Mouse (Mus musculus) liver, embryonic 13.5 days (tissue): ENCODE data around the gene Mmel1. TPM values are rescaled to one million over a fixed set of nuclear protein-coding genes. Genes with fewer than 3 reads are reported as not detected.

Experiments used
- ATAC-seq: fragments of 200-750 bp; cut with Nextera tagmentation; 2 replicates; pipeline ENCODE4 v1.8.0; 2017; ENCODE audit warnings: low read depth, mild to moderate bottlenecking, moderate number of reproducible peaks, moderate library complexity
- DNase-seq: peaks from one replicate; pipeline ENCODE4 v3.0.0; 2022
- H3K27ac ChIP-seq: fragments of 300-500 bp; sonication (generic); 2 replicates; pipeline ENCODE4 v1.5.1; 2015; ENCODE audit warnings: moderate library complexity, mild to moderate bottlenecking, inconsistent platforms
- H3K27me3 ChIP-seq: fragments of 300-500 bp; sonication (generic); 2 replicates; pipeline ENCODE4 v1.6.1; 2015; ENCODE audit warnings: mild to moderate bottlenecking, inconsistent platforms
- H3K36me3 ChIP-seq: fragments of 300-500 bp; sonication (generic); 2 replicates; pipeline ENCODE4 v1.6.1; 2015; ENCODE audit warnings: mild to moderate bottlenecking, inconsistent platforms
- H3K4me1 ChIP-seq: fragments of 300-500 bp; sonication (generic); replicated peaks from 2 replicates; pipeline ENCODE4 v1.6.1; 2015; ENCODE audit warnings: inconsistent platforms
- H3K4me2 ChIP-seq: fragments of 300-500 bp; sonication (generic); 2 replicates; pipeline ENCODE4 v1.6.1; 2015; ENCODE audit warnings: inconsistent platforms, mild to moderate bottlenecking, moderate library complexity
- H3K4me3 ChIP-seq: fragments of 300-500 bp; sonication (generic); replicated peaks from 2 replicates; pipeline ENCODE4 v1.5.1; 2015; ENCODE audit warnings: mild to moderate bottlenecking, inconsistent platforms
- H3K9ac ChIP-seq: fragments of 300-500 bp; sonication (generic); 2 replicates; pipeline ENCODE4 v1.6.1; 2015; ENCODE audit warnings: mild to moderate bottlenecking, inconsistent platforms
- H3K9me3 ChIP-seq: fragments of 300-500 bp; sonication (generic); replicated peaks from 2 replicates; pipeline ENCODE4 v1.6.1; 2016; ENCODE audit warnings: inconsistent platforms
- WGBS: fragments of 180-500 bp; shearing (Covaris S2); methylation state at CpG from one replicate; pipeline ENCODE4 v1.1.7; 2015; ENCODE audit not compliant: insufficient replicate concordance; 5-methylcytosine and 5-hydroxymethylcytosine counted together
- polyA plus RNA-seq: library from polyadenylated mRNA; unstranded; fragments of >200 nt; fragmentation: Nextera tagmentation; extraction: Ambion mirVana; gene quantifications from 2 replicates; pipeline ENCODE4 v1.2.1, GENCODE M21; 2015

Gene Mmel1
- polyA plus RNA-seq, 1 experiment from 2014 or later: 2.4 TPM

DNA sequence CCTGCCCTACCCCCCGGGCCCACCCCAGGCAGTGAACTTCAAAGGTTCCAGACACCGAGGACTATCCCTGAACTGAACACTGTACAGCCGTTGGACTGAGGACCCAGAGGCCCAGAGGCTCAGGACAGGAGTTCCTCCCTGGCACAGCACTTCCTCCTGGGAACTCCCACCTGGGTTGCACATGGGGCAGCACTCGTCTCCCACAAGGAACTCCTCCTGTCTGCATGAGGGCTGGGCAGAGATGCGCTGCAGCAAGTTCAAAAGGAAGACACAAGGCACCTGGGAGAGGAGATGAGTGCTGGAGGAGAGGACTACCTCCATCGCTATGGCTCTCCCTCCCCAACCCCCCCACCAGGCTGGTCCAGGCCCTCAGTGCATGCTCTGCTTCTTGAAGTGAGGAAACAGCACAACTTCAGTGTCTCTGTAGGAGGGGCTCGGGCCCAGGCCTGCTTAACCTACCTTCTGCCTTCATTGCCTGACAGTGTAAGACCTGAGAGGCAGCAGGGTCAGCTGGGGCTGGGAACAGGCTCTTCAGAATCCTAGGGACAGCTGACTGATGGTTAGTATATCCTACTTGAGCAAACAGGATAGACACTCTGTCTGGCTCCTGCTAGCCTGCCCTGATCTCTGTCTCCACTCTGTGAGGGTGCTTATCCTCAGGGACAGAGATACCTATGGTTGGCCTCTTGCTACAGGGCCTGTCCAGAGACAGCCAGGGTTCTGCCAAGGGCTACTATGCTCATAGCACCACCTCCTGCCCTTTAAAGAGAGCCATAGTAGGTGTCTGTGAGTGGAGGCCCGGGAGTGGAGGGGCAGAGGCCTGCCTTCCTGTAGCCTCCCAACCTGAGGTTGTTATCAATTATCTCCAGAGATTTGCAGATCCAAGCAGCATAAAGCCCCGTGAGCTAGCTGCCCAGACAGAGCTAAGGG is 57.8 kb downstream of the Mmel1 start:
- no peaks in the 10 kb centered on the region for H3K9me3 ChIP-seq
- 28% methylated on average over 9 of the region's 9 CpGs for WGBS
- DNase-seq (peak; percentile 50), ATAC-seq (peak; percentile 35)
- peak overlapping the region; percentile 93 for H3K4me2 ChIP-seq
- peak overlapping the region; percentile 97 for H3K9ac ChIP-seq
- H3K27me3 ChIP-seq: no peaks in the 10 kb centered on the region
- peaks cover 78% of the 10 kb centered on the region for H3K4me1 ChIP-seq
- H3K27ac ChIP-seq: peak overlapping the region; percentile 99
- H3K36me3 ChIP-seq: peaks cover 53% of the 10 kb centered on the region
- peak overlapping the region; percentile 75 for H3K4me3 ChIP-seq

- WGBS: 3% methylated on average over 5 of the region's 5 CpGs
- peak; percentile 49 for DNase-seq
- peak overlapping the region; percentile 97 for H3K9ac ChIP-seq
- peaks cover 46% of the 10 kb centered on the region for H3K36me3 ChIP-seq
- peak overlapping the region; percentile 75 for H3K4me3 ChIP-seq
- peak overlapping the region; percentile 99 for H3K27ac ChIP-seq
- peak overlapping the region; percentile 93 for H3K4me2 ChIP-seq
- H3K27me3 ChIP-seq: no peaks in the 10 kb centered on the region
- ATAC-seq: peak; percentile 71
- no peaks in the 10 kb centered on the region for H3K9me3 ChIP-seq
- H3K4me1 ChIP-seq: peaks cover 78% of the 10 kb centered on the region
Observed at GRCm38 (mm10) chr4:154927899-154928337, 58.5 kb downstream of the Mmel1 start.

DNA sequence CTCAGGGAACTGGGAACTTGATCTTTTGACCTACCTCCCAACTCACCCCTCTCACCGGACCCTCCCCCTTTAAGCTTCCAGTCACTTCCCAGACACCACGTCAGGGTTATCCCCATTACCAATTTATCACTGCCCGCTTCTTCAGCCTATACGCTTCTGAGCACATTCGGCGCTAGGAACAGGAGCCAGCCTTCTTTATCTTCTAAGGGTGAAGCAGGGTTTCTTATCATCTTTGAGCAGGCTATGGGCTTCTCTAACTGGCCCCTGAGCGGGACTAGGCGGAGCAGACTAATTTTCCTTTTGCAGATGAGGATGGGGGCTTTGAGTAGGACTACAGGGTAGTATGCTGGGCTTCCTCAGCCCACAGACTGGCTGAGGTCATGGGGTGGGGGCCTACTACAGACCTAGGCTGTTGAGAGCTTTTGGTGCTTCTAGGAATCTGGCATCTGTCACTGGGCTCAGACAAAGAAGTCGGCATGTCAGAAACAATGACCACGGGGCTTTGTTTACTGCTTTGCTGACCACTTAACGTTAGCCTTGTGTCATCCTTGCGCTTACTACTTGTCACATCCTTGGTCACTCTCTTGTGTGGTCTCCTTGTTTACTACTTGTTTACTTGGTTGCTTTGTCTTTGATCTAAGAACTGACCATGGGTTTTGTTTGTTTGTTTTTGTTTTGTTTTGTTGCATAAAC is 59.2 kb downstream of the Mmel1 start, which contains the start of gene Tnfrsf14:
Tnfrsf14 (minus strand) TSS at position 169 of the 693 bp plus-strand sequence.
- H3K36me3 ChIP-seq: peaks cover 40% of the 10 kb centered on the region
- no peaks in the 10 kb centered on the region for H3K27me3 ChIP-seq
- H3K9ac ChIP-seq: peak within 1 kb of the TSS; percentile 97
- ATAC-seq (peak; percentile 88), DNase-seq (peak; percentile 79)
- H3K27ac ChIP-seq: peak within 1 kb of the TSS; percentile 99
- H3K4me1 ChIP-seq: peaks cover 76% of the 10 kb centered on the region
- H3K4me3 ChIP-seq: peak within 1 kb of the TSS; percentile 75
- no peaks in the 10 kb centered on the region for H3K9me3 ChIP-seq
- 9% methylated on average over 12 of the region's 12 CpGs for WGBS
- peak within 1 kb of the TSS; percentile 93 for H3K4me2 ChIP-seq

GRCm38 (mm10) chr4:154929088-154929660 is 59.8 kb downstream of the Mmel1 start:
- 24% methylated on average over 12 of the region's 12 CpGs for WGBS
- peak overlapping the region; percentile 97 for H3K9ac ChIP-seq
- H3K9me3 ChIP-seq: no peaks in the 10 kb centered on the region
- peak overlapping the region; percentile 99 for H3K27ac ChIP-seq
- ATAC-seq (peak; percentile 81), DNase-seq (peak; percentile 64)
- peaks cover 34% of the 10 kb centered on the region for H3K36me3 ChIP-seq
- peak overlapping the region; percentile 93 for H3K4me2 ChIP-seq
- peak overlapping the region; percentile 75 for H3K4me3 ChIP-seq
- H3K27me3 ChIP-seq: no peaks in the 10 kb centered on the region
- H3K4me1 ChIP-seq: peaks cover 73% of the 10 kb centered on the region

GRCm38 (mm10) chr4:154933306-154933907 is 64.0 kb downstream of the Mmel1 start:
- Histone ChIP-seq H3K36me3 (no peaks in the 10 kb centered on the region), H3K27ac (peak overlapping the region; percentile 10; the same call in 1 of the 2 replicates), H3K4me3 (no peak overlapping the region), H3K9me3 (no peaks in the 10 kb centered on the region), H3K9ac (peak overlapping the region; percentile 8; the same call in 1 of the 2 replicates), H3K4me2 (no peak overlapping the region), H3K4me1 (peaks cover 43% of the 10 kb centered on the region), H3K27me3 (0 out of 2 replicates have a peak, but pooled peaks cover 3% of the 10 kb centered on the region)
- WGBS: 67% methylated on average over 13 of the region's 13 CpGs
- ATAC-seq (no peak), DNase-seq (no peak)

GRCm38 (mm10) chr4:154934800-154935199 is 65.4 kb downstream of the Mmel1 start:
- Histone ChIP-seq H3K9me3 (no peaks in the 10 kb centered on the region), H3K4me1 (peaks cover 29% of the 10 kb centered on the region), H3K4me3 (no peak overlapping the region), H3K27ac (no peak overlapping the region), H3K4me2 (no peak overlapping the region), H3K27me3 (0 out of 2 replicates have a peak, but pooled peaks cover 8% of the 10 kb centered on the region), H3K36me3 (no peaks in the 10 kb centered on the region), H3K9ac (no peak overlapping the region)
- ATAC-seq (no peak), DNase-seq (no peak)
- WGBS: 78% methylated on average over 2 of the region's 2 CpGs

- no peak overlapping the region for H3K4me3 ChIP-seq
- DNase-seq: no peak
- H3K27ac ChIP-seq: peak overlapping the region; percentile 16; the same call in 1 of the 2 replicates
- no peaks in the 10 kb centered on the region for H3K9me3 ChIP-seq
- no peak overlapping the region for H3K4me2 ChIP-seq
- peaks cover 15% of the 10 kb centered on the region; the same call in 1 of the 2 replicates for H3K27me3 ChIP-seq
- ATAC-seq: peak; percentile 37; the same call in 1 of the 2 replicates
- H3K4me1 ChIP-seq: peaks cover 21% of the 10 kb centered on the region
- no peak overlapping the region for H3K9ac ChIP-seq
- H3K36me3 ChIP-seq: no peaks in the 10 kb centered on the region
- 82% methylated on average over 7 of the region's 7 CpGs for WGBS
Observed at GRCm38 (mm10) chr4:154935788-154936187, 66.4 kb downstream of the Mmel1 start.

- H3K27ac ChIP-seq: no peak overlapping the region
- peaks cover 20% of the 10 kb centered on the region for H3K27me3 ChIP-seq
- DNase-seq (no peak), ATAC-seq (no peak)
- H3K4me2 ChIP-seq: no peak overlapping the region
- H3K9me3 ChIP-seq: no peaks in the 10 kb centered on the region
- no peak overlapping the region for H3K9ac ChIP-seq
- peaks cover 21% of the 10 kb centered on the region for H3K4me1 ChIP-seq
- no peak overlapping the region for H3K4me3 ChIP-seq
- H3K36me3 ChIP-seq: no peaks in the 10 kb centered on the region
- 63% methylated on average over 8 of the region's 8 CpGs for WGBS
Observed at GRCm38 (mm10) chr4:154936542-154937255, 67.3 kb downstream of the Mmel1 start.

GRCm38 (mm10) chr4:154937746-154938145 is 68.4 kb downstream of the Mmel1 start:
- H3K9ac ChIP-seq: no peak overlapping the region
- H3K9me3 ChIP-seq: no peaks in the 10 kb centered on the region
- H3K4me2 ChIP-seq: no peak overlapping the region
- peaks cover 16% of the 10 kb centered on the region for H3K4me1 ChIP-seq
- DNase-seq: no peak
- H3K4me3 ChIP-seq: no peak overlapping the region
- no peak overlapping the region for H3K27ac ChIP-seq
- no peak for ATAC-seq
- H3K27me3 ChIP-seq: peaks cover 23% of the 10 kb centered on the region
- WGBS: 55% methylated on average over 1 of the region's 1 CpGs
- H3K36me3 ChIP-seq: no peaks in the 10 kb centered on the region

GRCm38 (mm10) chr4:154940156-154940555 is 70.8 kb downstream of the Mmel1 start:
- WGBS: 79% methylated on average over 2 of the region's 2 CpGs

More at GRCm38 (mm10) chr4:154940156-154940555, 70.8 kb downstream of the Mmel1 start:
- Histone ChIP-seq H3K4me1 (peaks cover 16% of the 10 kb centered on the region), H3K4me2 (no peak overlapping the region), H3K27me3 (peaks cover 25% of the 10 kb centered on the region), H3K4me3 (no peak overlapping the region), H3K27ac (no peak overlapping the region), H3K9ac (no peak overlapping the region), H3K9me3 (no peaks in the 10 kb centered on the region), H3K36me3 (no peaks in the 10 kb centered on the region)
- no peak for ATAC-seq
- no peak for DNase-seq
